Mouse (Mus musculus) heart, adult 2 months (tissue): ENCODE data around the gene March8.

Experiments
- CTCF ChIP-seq: fragments of 200-600 bp; IDR thresholded peaks from 2 replicates; pipeline ENCODE4 v1.8.1; 2022; ENCODE audit warnings: antibody characterized with exemption, mild to moderate bottlenecking, moderate library complexity
- POLR2A ChIP-seq: fragments of 200-500 bp; IDR thresholded peaks from 2 replicates; pipeline ENCODE4 v1.6.1; 2011; ENCODE audit warnings: mild to moderate bottlenecking, low read depth, low read length, control low read depth; ENCODE audit not compliant: insufficient read depth

- no peak for TF ChIP-seq CTCF
- TF ChIP-seq POLR2A = no peak
Observed at GRCm38 (mm10) chr6:116402426-116402825, 64.6 kb downstream of the March8 start.
